Mouse (Mus musculus): Measurements from ENCODE around the gene Misp. TPM values are rescaled to one million over a fixed set of nuclear protein-coding genes. Genes with fewer than 3 reads are reported as not detected.

The Misp gene
- polyA plus RNA-seq, 1 experiment, result 0.92 TPM

- no peak for DNase-seq (ENCODE audit: low spot score)
Measured at GRCm38 (mm10) chr10:79822372-79822771, 1.6 kb downstream of the Misp start.

- no peak for DNase-seq (ENCODE audit: low spot score)
Measured at GRCm38 (mm10) chr10:79823011-79823410, 2.2 kb downstream of the Misp start.

- no peak for DNase-seq (ENCODE audit: low spot score)
Measured at GRCm38 (mm10) chr10:79824413-79824812, 3.6 kb downstream of the Misp start.

GRCm38 (mm10) chr10:79831583-79831982, 10.8 kb downstream of the Misp start:
- no peak for DNase-seq (ENCODE audit: low spot score)

- no peak for DNase-seq (ENCODE audit: low spot score)
Measured at GRCm38 (mm10) chr10:79832026-79832785, 11.4 kb downstream of the Misp start.

GRCm38 (mm10) chr10:79832786-79833181, 12.0 kb downstream of the Misp start:
- no peak for DNase-seq (ENCODE audit: low spot score)

GRCm38 (mm10) chr10:79834769-79835398, 14.1 kb downstream of the Misp start:
- peak; percentile 65 for DNase-seq (ENCODE audit: low spot score)

GRCm38 (mm10) chr10:79836918-79837317, 16.1 kb downstream of the Misp start:
- DNase-seq (ENCODE audit: low spot score), result no peak

GRCm38 (mm10) chr10:79838151-79838550, 17.4 kb downstream of the Misp start:
- no peak for DNase-seq (ENCODE audit: low spot score)

- no peak for DNase-seq (ENCODE audit: low spot score)
Measured at GRCm38 (mm10) chr10:79840091-79840490, 19.3 kb downstream of the Misp start.

GRCm38 (mm10) chr10:79840644-79841551, 20.1 kb downstream of the Misp start:
- no peak for DNase-seq (ENCODE audit: low spot score)

- DNase-seq (ENCODE audit: low spot score), result no peak
Measured at GRCm38 (mm10) chr10:79842322-79842721, 21.5 kb downstream of the Misp start.

GRCm38 (mm10) chr10:79843476-79843875, 22.7 kb downstream of the Misp start:
- DNase-seq (ENCODE audit: low spot score), result no peak

- no peak for DNase-seq (ENCODE audit: low spot score)
Measured at GRCm38 (mm10) chr10:79846553-79846952, 25.8 kb downstream of the Misp start.

GRCm38 (mm10) chr10:79849941-79850628, 29.3 kb downstream of the Misp start:
- no peak for DNase-seq (ENCODE audit: low spot score)

GRCm38 (mm10) chr10:79851653-79852052, 30.9 kb downstream of the Misp start:
- no peak for DNase-seq (ENCODE audit: low spot score)

- no peak for DNase-seq (ENCODE audit: low spot score)
Measured at GRCm38 (mm10) chr10:79852107-79852789, 31.5 kb downstream of the Misp start.

- DNase-seq (ENCODE audit: low spot score), result no peak
Measured at GRCm38 (mm10) chr10:79852827-79853226, 32.0 kb downstream of the Misp start.

GRCm38 (mm10) chr10:79853392-79853791, 32.6 kb downstream of the Misp start:
- DNase-seq (ENCODE audit: low spot score), result peak; percentile 95

- DNase-seq (ENCODE audit: low spot score), result peak; percentile 94
Measured at GRCm38 (mm10) chr10:79853860-79854795, 33.3 kb downstream of the Misp start, which contains the start of gene Ptbp1. Gene Ptbp1 (plus strand): TSS chr10:79854427.

Measured in urinary bladder, adult 2 months (tissue).